Mouse (Mus musculus) heart, embryonic 16.5 days (tissue): ENCODE measurements around the gene Srrm3. TPM values are rescaled to one million over a fixed set of nuclear protein-coding genes. Genes with fewer than 3 reads are reported as not detected.

Experiments used
- ATAC-seq: fragments of 200-750 bp; cut with Nextera tagmentation; replicated peaks from 2 replicates; pipeline ENCODE4 v1.8.0; 2017; ENCODE audit warnings: moderate number of reproducible peaks; ENCODE audit not compliant: insufficient read depth, low FRiP score; ENCODE audit errors: extremely low read depth
- H3K27ac ChIP-seq: fragments of 300-500 bp; sonication (generic); 2 replicates; pipeline ENCODE4 v1.5.1; 2014; ENCODE audit warnings: mild to moderate bottlenecking, low read length, control low read depth, moderate library complexity
- H3K27me3 ChIP-seq: fragments of 300-500 bp; sonication (generic); 2 replicates; pipeline ENCODE4 v1.6.1; 2014; ENCODE audit warnings: low read length, mixed read lengths; ENCODE audit not compliant: control insufficient read depth, insufficient read depth
- H3K36me3 ChIP-seq: fragments of 300-500 bp; sonication (generic); 2 replicates; pipeline ENCODE4 v1.6.1; 2014; ENCODE audit not compliant: control insufficient read depth, insufficient read depth
- H3K4me1 ChIP-seq: fragments of 300-500 bp; sonication (generic); 2 replicates; pipeline ENCODE4 v1.6.1; 2014; ENCODE audit warnings: low read length, mixed read lengths; ENCODE audit not compliant: control insufficient read depth, insufficient read depth
- H3K4me2 ChIP-seq: fragments of 300-500 bp; sonication (generic); 2 replicates; pipeline ENCODE4 v1.6.1; 2014; ENCODE audit warnings: low read depth, mild to moderate bottlenecking, control low read depth, low read length
- H3K4me3 ChIP-seq: fragments of 300-500 bp; sonication (generic); 2 replicates; pipeline ENCODE4 v1.5.1; 2014; ENCODE audit warnings: mild to moderate bottlenecking, control low read depth, low read length
- H3K9ac ChIP-seq: fragments of 300-500 bp; sonication (generic); 2 replicates; pipeline ENCODE4 v1.6.1; 2014; ENCODE audit warnings: low read length, control low read depth
- H3K9me3 ChIP-seq: fragments of 300-500 bp; sonication (generic); replicated peaks from 2 replicates; pipeline ENCODE4 v1.6.1; 2016; ENCODE audit warnings: low read length; ENCODE audit not compliant: control insufficient read depth
- WGBS: fragments of 180-500 bp; shearing (Covaris S2); extraction: QIAGEN DNeasy Blood & Tissue Kit; methylation state at CpG from one replicate; pipeline ENCODE4 v1.1.7; 2014; 5-methylcytosine and 5-hydroxymethylcytosine counted together
- polyA plus RNA-seq: library from polyadenylated mRNA; unstranded; fragments of >200 nt; fragmentation: Nextera tagmentation; extraction: Ambion mirVana; gene quantifications from 2 replicates; pipeline ENCODE4 v1.2.1, GENCODE M21; 2015

Srrm3 gene
- polyA plus RNA-seq, 1 experiment from 2014 or later, result 0.07 TPM

GRCm38 (mm10) chr5:135890920-135891319 lies 84.2 kb downstream of the Srrm3 start:
- H3K9me3 ChIP-seq, result no peaks in the 10 kb centered on the region
- no peak overlapping the region for H3K9ac ChIP-seq
- no peak for ATAC-seq
- no peaks in the 10 kb centered on the region for H3K36me3 ChIP-seq
- H3K4me1 ChIP-seq, result peaks cover 6% of the 10 kb centered on the region
- no peak overlapping the region for H3K4me3 ChIP-seq
- H3K27ac ChIP-seq, result no peak overlapping the region
- 57% methylated on average over 3 of the region's 3 CpGs for WGBS
- no peaks in the 10 kb centered on the region for H3K27me3 ChIP-seq
- H3K4me2 ChIP-seq, result no peak overlapping the region

- Histone ChIP-seq H3K27me3 (no peaks in the 10 kb centered on the region), H3K4me2 (no peak overlapping the region), H3K9me3 (no peaks in the 10 kb centered on the region), H3K36me3 (no peaks in the 10 kb centered on the region), H3K27ac (no peak overlapping the region), H3K4me1 (peaks cover 6% of the 10 kb centered on the region), H3K9ac (no peak overlapping the region), H3K4me3 (no peak overlapping the region)
- no peak for ATAC-seq
- 42% methylated on average over 9 of the region's 9 CpGs for WGBS
These were observed 86.1 kb downstream of the Srrm3 start for GRCm38 (mm10) chr5:135892589-135893351.

GRCm38 (mm10) chr5:135894958-135895357 lies 88.3 kb downstream of the Srrm3 start:
- Histone ChIP-seq H3K36me3 (no peaks in the 10 kb centered on the region), H3K4me1 (peaks cover 6% of the 10 kb centered on the region), H3K4me2 (no peak overlapping the region), H3K27me3 (no peaks in the 10 kb centered on the region), H3K9ac (no peak overlapping the region), H3K4me3 (no peak overlapping the region), H3K9me3 (no peaks in the 10 kb centered on the region), H3K27ac (peak overlapping the region; percentile 37; the same call in 1 of the 2 replicates)
- ATAC-seq, result no peak
- 48% methylated on average over 6 of the region's 6 CpGs for WGBS

GRCm38 (mm10) chr5:135898028-135898427 lies 91.3 kb downstream of the Srrm3 start:
- Histone ChIP-seq H3K4me3 (no peak overlapping the region), H3K9ac (no peak overlapping the region), H3K27ac (no peak overlapping the region), H3K4me1 (peaks cover 6% of the 10 kb centered on the region), H3K4me2 (no peak overlapping the region), H3K9me3 (no peaks in the 10 kb centered on the region), H3K27me3 (no peaks in the 10 kb centered on the region), H3K36me3 (no peaks in the 10 kb centered on the region)
- 15% methylated on average over 3 of the region's 3 CpGs for WGBS
- ATAC-seq, result no peak

GRCm38 (mm10) chr5:135898995-135899394 lies 92.3 kb downstream of the Srrm3 start:
- no peak for ATAC-seq
- Histone ChIP-seq H3K9me3 (no peaks in the 10 kb centered on the region), H3K9ac (no peak overlapping the region), H3K4me2 (no peak overlapping the region), H3K36me3 (no peaks in the 10 kb centered on the region), H3K4me3 (no peak overlapping the region), H3K27me3 (no peaks in the 10 kb centered on the region), H3K4me1 (peaks cover 6% of the 10 kb centered on the region), H3K27ac (no peak overlapping the region)
- WGBS, result 66% methylated on average over 4 of the region's 4 CpGs

- Histone ChIP-seq H3K27ac (no peak overlapping the region), H3K9me3 (no peaks in the 10 kb centered on the region), H3K4me1 (peaks cover 3% of the 10 kb centered on the region), H3K27me3 (no peaks in the 10 kb centered on the region), H3K4me3 (no peak overlapping the region), H3K4me2 (no peak overlapping the region), H3K36me3 (no peaks in the 10 kb centered on the region), H3K9ac (no peak overlapping the region)
- WGBS, result 44% methylated on average over 4 of the region's 4 CpGs
- ATAC-seq, result no peak
These were observed 93.1 kb downstream of the Srrm3 start for GRCm38 (mm10) chr5:135899833-135900232.

- H3K9ac ChIP-seq, result no peak overlapping the region
- H3K36me3 ChIP-seq, result no peaks in the 10 kb centered on the region
- no peak for ATAC-seq
- no peak overlapping the region for H3K4me3 ChIP-seq
- 78% methylated on average over 3 of the region's 3 CpGs for WGBS
- H3K27me3 ChIP-seq, result no peaks in the 10 kb centered on the region
- no peak overlapping the region for H3K27ac ChIP-seq
- peaks cover 2% of the 10 kb centered on the region for H3K4me1 ChIP-seq
- H3K9me3 ChIP-seq, result no peaks in the 10 kb centered on the region
- no peak overlapping the region for H3K4me2 ChIP-seq
These were observed 94.0 kb downstream of the Srrm3 start for GRCm38 (mm10) chr5:135900701-135901100.

GRCm38 (mm10) chr5:135901354-135902095 lies 94.8 kb downstream of the Srrm3 start:
- no peak overlapping the region for H3K4me3 ChIP-seq
- H3K36me3 ChIP-seq, result no peaks in the 10 kb centered on the region
- H3K4me2 ChIP-seq, result no peak overlapping the region
- no peak overlapping the region for H3K27ac ChIP-seq
- H3K9ac ChIP-seq, result no peak overlapping the region
- peaks cover 10% of the 10 kb centered on the region for H3K4me1 ChIP-seq
- 65% methylated on average over 6 of the region's 6 CpGs for WGBS
- H3K27me3 ChIP-seq, result no peaks in the 10 kb centered on the region
- no peaks in the 10 kb centered on the region for H3K9me3 ChIP-seq
- ATAC-seq, result no peak

GRCm38 (mm10) chr5:135903058-135903457 lies 96.4 kb downstream of the Srrm3 start:
- peak overlapping the region; percentile 54 for H3K27ac ChIP-seq
- no peaks in the 10 kb centered on the region for H3K9me3 ChIP-seq
- peak overlapping the region; percentile 53 for H3K4me3 ChIP-seq
- H3K36me3 ChIP-seq, result no peaks in the 10 kb centered on the region; the same call in 1 of the 2 replicates
- H3K4me1 ChIP-seq, result peaks cover 14% of the 10 kb centered on the region
- no peaks in the 10 kb centered on the region for H3K27me3 ChIP-seq
- WGBS, result 29% methylated on average over 7 of the region's 7 CpGs
- ATAC-seq, result no peak
- peak overlapping the region; percentile 67 for H3K9ac ChIP-seq
- H3K4me2 ChIP-seq, result peak overlapping the region; percentile 77
